Mouse (Mus musculus) embryo, embryonic 11.5 days (tissue): Measurements from ENCODE around the gene Ifngr1.

Source experiments
- DNase-seq: peaks from one replicate; pipeline ENCODE4 v3.0.0-alpha.2; 2012; ENCODE audit warnings: low read depth, low spot score

The Ifngr1 gene

GRCm38 (mm10) chr10:19639630-19640029, 47.9 kb downstream of the Ifngr1 start:
- no peak for DNase-seq

DNA sequence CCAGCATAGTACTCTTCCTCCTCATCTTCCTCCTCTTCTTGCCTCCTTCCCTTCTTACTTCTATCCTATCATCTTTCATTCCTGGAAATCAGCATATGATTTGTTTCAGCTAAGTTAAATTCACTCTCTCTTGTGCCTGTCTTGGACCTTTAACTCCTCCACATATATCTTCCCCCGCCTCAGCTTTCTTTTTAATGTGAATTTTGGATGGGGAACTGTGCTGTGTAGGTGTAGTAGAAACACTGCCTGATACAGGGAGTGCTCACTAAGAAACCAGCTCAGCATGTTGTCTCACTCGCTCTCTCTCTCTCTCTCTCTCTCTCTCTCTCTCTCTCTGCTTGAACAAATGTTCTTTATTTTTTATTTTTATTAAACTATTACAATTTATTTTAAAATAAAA, 53.4 kb downstream of the Ifngr1 start:
- no peak for DNase-seq

DNA sequence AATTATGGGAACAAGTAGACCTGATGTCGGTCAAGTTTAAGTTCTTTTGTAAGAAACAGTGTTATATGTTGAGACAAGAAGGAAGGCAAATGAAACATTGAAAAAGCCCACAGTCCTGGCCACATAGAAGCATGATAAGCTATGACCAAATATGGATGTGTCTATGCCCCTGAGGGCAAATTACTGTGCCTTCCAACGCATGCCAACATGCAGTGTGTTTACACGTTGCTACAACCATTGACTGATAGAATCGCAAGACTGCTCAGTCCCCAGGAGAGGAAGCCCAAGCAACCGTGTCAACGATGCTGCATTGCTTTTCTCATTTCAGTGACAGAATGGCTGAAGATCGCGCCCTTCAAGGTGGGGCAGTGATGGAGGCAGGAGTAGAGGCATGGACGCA, 65.7 kb downstream of the Ifngr1 start:
- no peak for DNase-seq
